Comparison of ENCODE assay signal across 13 mouse cellular contexts in genomic region chr17:56909764-56910163, GRCm38 (mm10). TPM values are rescaled to one million over a fixed set of nuclear protein-coding genes. Genes with fewer than 3 reads are reported as not detected.
"Had no signal": no experiment of that assay in that cellular context is flagged by ENCODE, and none has a peak within 500 bp of the region (broad histone marks: within the 10 kb centered on the region; RNA-seq: fewer than 3 reads in every experiment).

No protein-coding gene starts in this region.

RNA-seq across cellular contexts. Expression of gene 1700061G19Rik, which starts 34.5 kb away (rescaled TPM):
- polyA plus RNA-seq: macrophage had no signal

RNA-seq across cellular contexts. Expression of gene Acsbg2, which starts 35.5 kb away (rescaled TPM):
- polyA plus RNA-seq: kidney, embryonic 15.5 days; limb, embryonic 10.5 days; limb, embryonic 13.5 days; liver, embryonic 12.5 days; liver, embryonic 15.5 days; lung, embryonic 14.5 days; macrophage; midbrain, embryonic 13.5 days; midbrain, embryonic 16.5 days; myocyte; neural tube, embryonic 13.5 days; stomach, embryonic 15.5 days; urinary bladder, adult 2 months had no signal
